Mouse (Mus musculus) layer of hippocampus, adult 9-10 months (tissue): ENCODE measurements around the gene Large1.
"Not testable (repeated sequence)": the region's sequence is repeated elsewhere in the genome, so short reads cannot be mapped to it uniquely, and the experiment has no call there.

Experiments
- DNase-seq: peaks from one replicate; pipeline ENCODE4 v3.0.0; 2022; ENCODE audit warnings: low spot score

Gene Large1

GRCm38 (mm10) chr8:73353108-73353793 lies at the start of gene Large1:
Gene Large1, minus strand, starts transcription at chr8:73353540.
- DNase-seq: peak; percentile 93

GRCm38 (mm10) chr8:73400343-73400742 lies 47.0 kb upstream of the Large1 start:
- DNase-seq: no peak

- not testable (repeated sequence) for DNase-seq
Measured at GRCm38 (mm10) chr8:73373001-73373400, 19.7 kb upstream of the Large1 start.

- DNase-seq: peak; percentile 83
Measured at GRCm38 (mm10) chr8:73355979-73356378, 2.6 kb upstream of the Large1 start.

- DNase-seq: no peak
Measured at GRCm38 (mm10) chr8:73354201-73354881, 1.0 kb upstream of the Large1 start.

- no peak for DNase-seq
Measured at GRCm38 (mm10) chr8:73353794-73354179, 447 bp upstream of the Large1 start.

GRCm38 (mm10) chr8:73352301-73353107 lies 836 bp downstream of the Large1 start:
- DNase-seq: no peak

GRCm38 (mm10) chr8:73350366-73350765 lies 3.0 kb downstream of the Large1 start:
- DNase-seq: no peak

GRCm38 (mm10) chr8:73342761-73343395 lies 10.5 kb downstream of the Large1 start:
- no peak for DNase-seq

- no peak for DNase-seq
Measured at GRCm38 (mm10) chr8:73336845-73337244, 16.5 kb downstream of the Large1 start.

GRCm38 (mm10) chr8:73329131-73329530 lies 24.2 kb downstream of the Large1 start:
- no peak for DNase-seq

GRCm38 (mm10) chr8:73328056-73328455 lies 25.3 kb downstream of the Large1 start:
- no peak for DNase-seq

GRCm38 (mm10) chr8:73324667-73325066 lies 28.7 kb downstream of the Large1 start:
- DNase-seq: no peak

GRCm38 (mm10) chr8:73323591-73323990 lies 29.7 kb downstream of the Large1 start:
- no peak for DNase-seq

- DNase-seq: not testable (repeated sequence)
Measured at GRCm38 (mm10) chr8:73319500-73319899, 33.8 kb downstream of the Large1 start.

GRCm38 (mm10) chr8:73313911-73314310 lies 39.4 kb downstream of the Large1 start:
- no peak for DNase-seq

- DNase-seq: no peak
Measured at GRCm38 (mm10) chr8:73312714-73313607, 40.4 kb downstream of the Large1 start.

- no peak for DNase-seq
Measured at GRCm38 (mm10) chr8:73310471-73310870, 42.9 kb downstream of the Large1 start.

GRCm38 (mm10) chr8:73310036-73310435 lies 43.3 kb downstream of the Large1 start:
- DNase-seq: no peak

- DNase-seq: no peak
Measured at GRCm38 (mm10) chr8:73303907-73304306, 49.4 kb downstream of the Large1 start.

- DNase-seq: no peak
Measured at GRCm38 (mm10) chr8:73302947-73303346, 50.4 kb downstream of the Large1 start.
